Mouse (Mus musculus): Measurements from ENCODE around the gene Snx15.

DNA sequence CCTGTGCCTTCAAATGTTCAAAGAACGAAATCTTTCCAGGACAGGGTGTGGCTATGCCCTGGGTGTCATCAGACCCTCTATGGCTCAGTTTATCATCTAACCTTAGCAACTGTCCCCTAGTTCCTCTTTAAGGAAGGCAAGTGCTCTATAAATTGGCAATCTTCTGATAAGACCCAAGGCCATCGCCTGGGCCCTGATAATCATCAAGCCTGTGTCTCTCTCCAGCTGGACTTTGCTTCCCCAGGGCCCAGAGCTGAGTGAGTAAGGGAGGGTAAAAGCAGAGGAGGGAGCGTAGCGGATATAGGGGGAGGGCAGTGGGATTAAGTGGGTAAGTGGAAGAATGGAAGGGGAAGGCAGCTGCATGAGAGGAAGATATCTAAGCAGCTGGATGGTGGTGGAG lies 23.6 kb downstream of the Snx15 start:
- TF ChIP-seq EP300 (optimal IDR thresholded peaks at IDR 0.05) (no peak), CTCF (IDR thresholded peaks at IDR 0.05; ENCODE audit: low read depth) (no peak)
